Mouse (Mus musculus): ENCODE results near the gene Tceal7.

GRCm38 (mm10) chrX:136171189-136172117, 43.1 kb upstream of the Tceal7 start:
- TF ChIP-seq CTCF (IDR thresholded peaks at IDR 0.05) (no peak), POLR2A (IDR thresholded peaks at IDR 0.05; ENCODE audit: insufficient read depth, low read depth, low read length) (no peak), EP300 (IDR thresholded peaks at IDR 0.05; ENCODE audit: insufficient read depth, low read depth, low read length) (no peak)

Measured in heart, adult 2 months (tissue).